Mouse (Mus musculus) urinary bladder, postnatal 14 days (tissue): ENCODE measurements at regions not wholly inside any gene's neighbourhood (a gene's known extent, or its start where the extent isn't known, plus 50 kb on each side); places are given as distances from the start of the nearest gene placed in this dataset.

Experiments used
- DNase-seq: peaks from one replicate; pipeline ENCODE4 v3.0.0; 2021; ENCODE audit warnings: low spot score

GRCm38 (mm10) chr1:61050346-61050745, 72.6 kb downstream of the Icos start:
- no peak for DNase-seq

DNA sequence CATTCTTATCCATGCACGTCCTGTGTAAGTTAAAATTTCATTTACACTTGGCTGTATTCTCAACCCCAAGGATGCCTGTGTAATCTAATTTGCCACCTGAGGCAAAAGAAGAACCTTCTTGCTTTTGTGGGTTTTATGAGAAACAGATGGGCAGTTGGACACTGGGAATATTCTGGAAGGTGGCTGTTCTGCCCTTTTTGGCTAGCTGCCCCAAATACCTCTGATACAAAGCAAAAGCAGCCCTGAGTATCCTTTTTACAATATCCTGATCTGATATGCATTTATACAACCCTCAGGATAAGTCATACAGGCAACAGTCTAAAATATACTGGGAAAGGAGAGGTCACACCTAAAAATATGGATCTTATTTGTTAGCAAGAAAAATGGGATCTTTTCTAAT, 75.9 kb downstream of the Icos start:
- no peak for DNase-seq

GRCm38 (mm10) chr1:61054391-61054790, 76.7 kb downstream of the Icos start:
- DNase-seq: no peak

GRCm38 (mm10) chr1:61055176-61055575, 77.4 kb downstream of the Icos start:
- peak; percentile 61 for DNase-seq

DNA sequence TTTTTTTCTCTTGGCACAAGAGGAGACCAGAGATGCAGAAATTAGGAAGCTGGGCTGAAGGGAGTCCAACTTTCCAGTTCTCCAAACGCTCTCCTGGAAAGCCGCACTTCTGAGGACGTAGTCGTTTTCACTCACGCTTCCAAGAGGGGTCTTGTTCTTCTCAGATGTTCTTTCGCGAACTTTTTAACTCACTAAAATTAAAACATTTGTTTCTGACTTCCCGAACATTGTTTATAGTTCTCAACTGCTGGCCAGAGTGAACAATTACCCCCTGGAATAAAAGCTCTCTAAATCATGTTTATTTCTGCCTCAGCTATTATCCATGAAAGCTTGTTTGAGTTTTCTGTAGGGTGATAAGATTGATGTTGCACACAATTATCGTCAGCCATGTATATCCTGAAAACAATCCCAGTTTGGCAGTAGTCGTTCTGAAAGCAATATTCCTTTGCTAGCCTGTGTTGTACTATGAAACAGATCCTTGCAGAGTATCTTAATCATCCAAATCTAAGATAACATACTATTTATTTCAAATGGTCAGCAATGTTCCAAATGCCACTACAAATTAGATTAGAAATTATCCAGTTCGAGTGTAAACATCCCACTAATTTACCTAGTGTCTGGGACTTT, 82.3 kb downstream of the Icos start:
- DNase-seq: no peak

- no peak for DNase-seq
Observed at GRCm38 (mm10) chr1:61061892-61062460, 84.2 kb downstream of the Icos start.

GRCm38 (mm10) chr1:61068112-61068511, 90.4 kb downstream of the Icos start:
- DNase-seq: no peak

GRCm38 (mm10) chr1:61074127-61074526, 96.4 kb downstream of the Icos start:
- no peak for DNase-seq

GRCm38 (mm10) chr1:61075335-61075734, 97.6 kb downstream of the Icos start:
- no peak for DNase-seq

DNA sequence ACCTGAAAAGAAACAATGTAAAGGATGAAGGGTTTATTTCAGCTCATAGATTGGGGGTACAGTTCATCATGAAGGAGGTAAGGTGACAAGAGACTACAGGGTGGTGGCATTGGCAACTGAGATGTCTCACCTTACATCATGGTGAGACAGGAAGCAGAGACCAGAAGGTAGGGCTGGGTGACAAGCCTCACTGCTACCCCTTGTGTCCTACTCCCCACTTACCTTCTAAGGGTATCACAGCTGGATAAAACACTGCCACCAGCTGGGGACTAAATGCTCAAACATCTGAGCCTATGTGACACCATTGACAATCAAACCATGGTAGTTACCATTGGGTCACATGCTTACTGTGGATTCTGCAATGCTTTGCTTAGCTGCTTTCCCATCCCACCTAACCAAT, 107.0 kb downstream of the Icos start:
- DNase-seq: no peak

GRCm38 (mm10) chr1:61086811-61087210, 109.1 kb downstream of the Icos start:
- no peak for DNase-seq

DNA sequence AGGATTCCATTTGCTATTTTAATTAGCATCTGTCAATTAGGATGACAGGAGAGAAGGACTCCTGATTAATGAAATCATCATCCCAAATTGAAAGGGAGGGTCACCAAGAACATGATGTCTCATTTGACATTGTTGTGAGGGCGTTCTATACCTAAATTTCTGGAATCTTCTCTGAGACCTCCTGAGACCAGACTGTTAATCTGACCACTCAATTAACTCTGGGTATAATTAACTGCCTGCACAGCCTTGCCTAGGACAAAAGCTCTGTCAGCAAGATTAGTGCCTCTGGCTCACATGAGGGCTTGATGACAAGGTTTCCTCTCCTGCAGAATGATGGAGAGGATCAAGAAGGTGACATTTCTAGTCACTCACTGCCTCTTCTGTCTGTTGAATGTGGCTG, 113.1 kb downstream of the Icos start:
- DNase-seq: no peak

DNA sequence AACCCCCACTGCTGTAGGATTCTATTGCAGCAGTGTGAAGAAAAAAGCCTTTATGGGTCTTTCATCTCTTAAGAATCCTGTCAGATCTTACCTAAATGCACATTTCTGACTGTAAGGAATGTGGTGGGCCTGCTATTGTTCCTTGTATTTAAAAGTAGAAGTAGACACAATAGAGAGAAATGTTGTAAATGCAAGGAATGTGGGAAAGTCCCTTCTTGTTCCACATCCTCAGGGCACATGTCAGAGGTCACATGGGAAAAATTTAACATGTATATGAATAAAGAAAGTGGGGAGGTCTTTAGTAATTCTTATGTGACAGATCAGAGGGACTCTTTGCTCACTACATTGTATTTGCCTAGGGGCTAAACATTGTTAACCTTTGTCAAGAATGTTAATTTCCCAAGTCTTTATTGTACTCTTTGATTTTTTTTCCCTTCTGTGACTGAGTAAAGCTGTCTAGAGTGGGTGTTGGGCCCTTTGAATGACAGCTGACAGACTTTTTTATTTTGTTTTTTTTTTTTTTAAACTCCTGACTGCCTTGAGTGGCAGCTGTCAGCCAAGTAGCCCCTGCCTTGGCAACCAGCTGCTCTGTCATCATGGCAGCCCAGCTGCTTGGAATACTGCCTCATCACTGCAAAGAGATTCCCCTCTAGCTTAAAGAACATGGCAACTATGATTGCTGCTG, 117.9 kb downstream of the Icos start:
- no peak for DNase-seq

DNA sequence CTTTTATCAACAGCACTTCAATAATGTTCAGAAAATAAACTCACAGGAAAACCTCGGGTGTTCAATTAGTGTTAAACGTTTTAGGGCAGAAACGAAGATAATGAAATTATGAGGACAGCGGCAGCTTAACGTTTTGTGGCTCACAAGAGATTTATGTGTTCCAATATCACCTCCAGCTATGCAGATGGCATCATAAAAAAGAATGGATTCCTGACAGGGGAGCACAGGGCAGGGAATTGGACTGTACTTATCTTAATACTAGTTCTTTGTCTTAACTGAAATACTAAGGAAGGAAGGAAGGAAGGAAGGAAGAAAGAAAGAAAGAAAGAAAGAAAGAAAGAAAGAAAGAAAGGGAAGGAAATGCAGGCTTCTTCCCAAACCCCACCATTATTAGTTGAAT, 121.6 kb downstream of the Icos start:
- DNase-seq: no peak

DNA sequence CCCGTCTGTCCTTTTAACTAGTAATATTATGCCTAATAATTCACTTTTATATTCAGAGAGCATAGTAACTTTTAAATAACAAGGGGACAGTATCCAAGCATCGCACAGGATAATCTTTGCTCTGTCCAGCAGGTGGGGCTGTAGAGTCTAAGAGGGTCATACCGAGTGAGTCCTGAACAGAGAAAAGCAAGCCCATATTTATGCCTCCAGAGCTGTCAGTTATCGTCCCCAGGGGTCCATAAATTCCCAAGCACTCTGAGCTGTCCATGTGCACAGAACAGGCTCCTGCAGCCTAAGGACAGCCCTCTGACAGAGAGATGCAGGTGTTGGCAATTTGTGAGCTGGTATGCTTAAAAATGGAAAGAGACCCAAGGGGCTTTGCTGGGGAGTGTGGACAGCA, 124.0 kb downstream of the Icos start:
- peak; percentile 6 for DNase-seq

GRCm38 (mm10) chr1:61102346-61102745, 124.6 kb downstream of the Icos start:
- DNase-seq: no peak

- DNase-seq: no peak
Observed at GRCm38 (mm10) chr1:61103581-61103980, 125.9 kb downstream of the Icos start.

GRCm38 (mm10) chr1:61111731-61112309, 134.1 kb downstream of the Icos start:
- no peak for DNase-seq

DNA sequence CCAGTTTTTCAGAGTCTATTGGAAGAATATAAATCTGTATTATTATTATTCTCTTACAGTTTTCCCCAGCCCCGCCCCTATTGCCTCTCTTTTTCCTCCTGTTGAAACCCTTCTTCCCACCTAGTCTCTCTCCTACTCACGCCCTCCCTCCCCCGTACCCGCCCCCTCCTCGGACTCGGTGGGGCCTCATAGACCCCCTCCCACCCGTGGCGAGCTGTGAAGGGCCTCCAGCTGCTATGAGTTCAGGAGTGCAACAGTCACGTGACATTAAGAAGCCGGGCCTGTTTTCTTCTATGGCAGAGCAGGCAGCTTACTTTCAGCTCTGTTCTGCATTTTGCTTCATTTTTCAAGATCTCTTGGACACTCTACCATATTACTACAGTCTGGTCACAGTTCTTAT, 139.8 kb downstream of the Icos start:
- DNase-seq: no peak

DNA sequence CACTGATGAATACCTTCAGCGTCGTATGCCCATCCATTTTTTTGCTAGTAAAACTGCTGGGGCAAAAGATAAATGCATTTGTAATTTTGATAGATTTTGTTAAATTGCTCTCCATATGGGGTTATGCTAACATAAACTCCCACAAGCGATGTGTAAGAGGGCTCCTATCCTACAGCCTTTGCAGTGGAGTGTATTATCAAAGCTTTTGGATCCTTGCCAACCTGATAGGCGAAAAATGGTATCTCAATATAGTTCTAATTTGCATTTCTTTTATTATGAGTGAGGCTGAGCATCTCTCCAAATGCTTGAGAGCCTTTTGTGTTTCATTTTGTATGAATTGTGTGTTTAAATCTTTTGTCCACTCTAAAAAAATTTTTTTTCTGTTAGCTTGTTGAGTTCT, 140.3 kb downstream of the Icos start:
- no peak for DNase-seq

DNA sequence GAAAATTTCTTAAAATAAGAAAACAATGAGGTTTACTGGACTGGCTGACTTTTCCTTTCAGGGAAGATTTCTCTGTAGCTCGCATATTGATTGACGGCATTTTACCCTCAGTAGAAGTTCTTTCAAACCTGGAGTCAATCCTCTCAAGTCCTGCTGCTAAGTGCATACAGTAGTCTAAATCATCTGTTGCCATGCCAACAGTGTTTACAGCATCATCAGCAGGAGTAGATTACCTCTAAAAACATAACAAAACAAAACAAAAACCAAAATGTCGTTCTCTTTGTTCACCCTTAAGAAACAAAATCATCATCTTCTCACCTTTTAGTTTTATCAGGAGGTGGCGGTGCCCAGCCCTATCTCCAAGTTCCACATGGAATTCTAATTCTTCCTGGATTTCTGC, 143.8 kb downstream of the Icos start:
- DNase-seq: no peak

GRCm38 (mm10) chr1:61125127-61125526, 147.4 kb downstream of the Icos start:
- no peak for DNase-seq
